Mouse (Mus musculus) ES-E14 (cell line): Measurements from ENCODE around the gene Defb29.

Experiments
- CHD2 ChIP-seq: IDR thresholded peaks from 2 replicates; pipeline ENCODE4 v1.6.1; 2014; ENCODE audit warnings: mild to moderate bottlenecking, low read depth, low read length, inconsistent platforms
- HCFC1 ChIP-seq: IDR thresholded peaks from 2 replicates; pipeline ENCODE4 v1.6.1; 2012; ENCODE audit warnings: low read length, inconsistent platforms, borderline replicate concordance; ENCODE audit not compliant: insufficient read depth
- MAFK ChIP-seq: IDR thresholded peaks from 2 replicates; pipeline ENCODE4 v1.6.1; 2014; ENCODE audit warnings: mild to moderate bottlenecking, low read depth, low read length, inconsistent platforms; ENCODE audit not compliant: insufficient read depth
- ZC3H11A ChIP-seq: IDR thresholded peaks from 2 replicates; pipeline ENCODE4 v1.6.1; 2012; ENCODE audit warnings: low read depth, mild to moderate bottlenecking, inconsistent platforms, low read length, borderline replicate concordance
- ZNF384 ChIP-seq: IDR thresholded peaks from 2 replicates; pipeline ENCODE4 v1.6.1; 2012; ENCODE audit warnings: low read depth, low read length, inconsistent platforms

DNA sequence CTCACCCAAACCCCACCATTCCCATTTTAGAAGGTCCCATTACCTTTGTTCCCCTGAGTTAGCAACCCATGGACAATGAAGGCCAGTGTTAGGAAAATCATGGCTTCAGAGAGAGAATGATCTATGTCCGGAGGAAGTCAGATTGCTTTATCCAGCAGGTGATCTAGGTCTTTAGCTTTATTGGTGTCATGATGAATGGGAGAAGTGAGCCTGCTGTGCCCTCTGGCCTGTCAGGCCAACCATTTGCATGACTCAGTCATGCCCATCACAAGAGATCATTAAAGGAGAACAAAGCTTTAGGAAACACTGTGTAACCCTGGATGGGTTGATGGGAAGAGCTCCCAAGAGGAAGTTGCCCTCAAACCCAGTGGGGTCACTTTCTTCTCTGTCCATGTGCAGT, 28.3 kb downstream of the Defb29 start, which contains the start of gene Defb26:
- TF ChIP-seq HCFC1 (no peak), ZC3H11A (no peak), ZNF384 (no peak), MAFK (no peak), CHD2 (no peak)
